Mouse (Mus musculus): ENCODE measurements at regions not wholly inside any gene's neighbourhood (a gene's known extent, or its start where the extent isn't known, plus 50 kb on each side); places are given as distances from the start of the nearest gene placed in this dataset.
"Not testable (repeated sequence)": the region's sequence is repeated elsewhere in the genome, so short reads cannot be mapped to it uniquely, and the experiment has no call there.

- DNase-seq (ENCODE audit: inconsistent age in 2 of 2, low spot score in 1 of 2), result not testable (repeated sequence)
Measured at GRCm38 (mm10) chr14:53351457-53351856, 855.9 kb upstream of the Olfr1507 start.

GRCm38 (mm10) chr14:53350780-53351179, 855.2 kb upstream of the Olfr1507 start:
- DNase-seq (ENCODE audit: inconsistent age in 2 of 2, low spot score in 1 of 2), result not testable (repeated sequence)

GRCm38 (mm10) chr14:53349111-53349510, 853.6 kb upstream of the Olfr1507 start:
- peak in 1 of 2 experiments; percentile 16 for DNase-seq (ENCODE audit: inconsistent age in 2 of 2, low spot score in 1 of 2)

GRCm38 (mm10) chr14:53345568-53345967, 850.0 kb upstream of the Olfr1507 start:
- DNase-seq (ENCODE audit: inconsistent age in 2 of 2, low spot score in 1 of 2), result peak in 1 of 2 experiments; percentile 24

- not testable (repeated sequence) for DNase-seq (ENCODE audit: inconsistent age in 2 of 2, low spot score in 1 of 2)
Measured at GRCm38 (mm10) chr14:53343849-53344248, 848.3 kb upstream of the Olfr1507 start.

GRCm38 (mm10) chr14:53339167-53339566, 843.6 kb upstream of the Olfr1507 start:
- DNase-seq (ENCODE audit: inconsistent age in 2 of 2, low spot score in 1 of 2), result not testable (repeated sequence)

- DNase-seq (ENCODE audit: inconsistent age in 2 of 2, low spot score in 1 of 2), result not testable (repeated sequence)
Measured at GRCm38 (mm10) chr14:53337446-53337845, 841.9 kb upstream of the Olfr1507 start.

GRCm38 (mm10) chr14:53336705-53337104, 841.2 kb upstream of the Olfr1507 start:
- not testable (repeated sequence) for DNase-seq (ENCODE audit: inconsistent age in 2 of 2, low spot score in 1 of 2)

GRCm38 (mm10) chr14:53334451-53334850, 838.9 kb upstream of the Olfr1507 start:
- not testable (repeated sequence) for DNase-seq (ENCODE audit: inconsistent age in 2 of 2, low spot score in 1 of 2)

- DNase-seq (ENCODE audit: inconsistent age in 2 of 2, low spot score in 1 of 2), result not testable (repeated sequence)
Measured at GRCm38 (mm10) chr14:53331153-53331552, 835.6 kb upstream of the Olfr1507 start.

GRCm38 (mm10) chr14:53324367-53324766, 828.8 kb upstream of the Olfr1507 start:
- not testable (repeated sequence) for DNase-seq (ENCODE audit: inconsistent age in 2 of 2, low spot score in 1 of 2)

- DNase-seq (ENCODE audit: inconsistent age in 2 of 2, low spot score in 1 of 2), result not testable (repeated sequence)
Measured at GRCm38 (mm10) chr14:53318512-53319309, 823.2 kb upstream of the Olfr1507 start.

GRCm38 (mm10) chr14:53312490-53312889, 816.9 kb upstream of the Olfr1507 start:
- DNase-seq (ENCODE audit: inconsistent age in 2 of 2, low spot score in 1 of 2), result peak in 1 of 2 experiments; percentile 5

- not testable (repeated sequence) for DNase-seq (ENCODE audit: inconsistent age in 2 of 2, low spot score in 1 of 2)
Measured at GRCm38 (mm10) chr14:53303179-53303578, 807.6 kb upstream of the Olfr1507 start.

- DNase-seq (ENCODE audit: inconsistent age in 2 of 2, low spot score in 1 of 2), result not testable (repeated sequence)
Measured at GRCm38 (mm10) chr14:53302491-53302829, 806.9 kb upstream of the Olfr1507 start.

GRCm38 (mm10) chr14:53301722-53302490, 806.4 kb upstream of the Olfr1507 start:
- not testable (repeated sequence) for DNase-seq (ENCODE audit: inconsistent age in 2 of 2, low spot score in 1 of 2)

GRCm38 (mm10) chr14:53301110-53301509, 805.6 kb upstream of the Olfr1507 start:
- peak in 1 of 2 experiments; percentile 10 for DNase-seq (ENCODE audit: inconsistent age in 2 of 2, low spot score in 1 of 2)

- DNase-seq (ENCODE audit: inconsistent age in 2 of 2, low spot score in 1 of 2), result not testable (repeated sequence)
Measured at GRCm38 (mm10) chr14:53299735-53300134, 804.2 kb upstream of the Olfr1507 start.

- not testable (repeated sequence) for DNase-seq (ENCODE audit: inconsistent age in 2 of 2, low spot score in 1 of 2)
Measured at GRCm38 (mm10) chr14:53283350-53284141, 788.0 kb upstream of the Olfr1507 start.

- DNase-seq (ENCODE audit: inconsistent age in 2 of 2, low spot score in 1 of 2), result not testable (repeated sequence)
Measured at GRCm38 (mm10) chr14:53273218-53273617, 777.7 kb upstream of the Olfr1507 start.

GRCm38 (mm10) chr14:53267693-53268092, 772.1 kb upstream of the Olfr1507 start:
- DNase-seq (ENCODE audit: inconsistent age in 2 of 2, low spot score in 1 of 2), result not testable (repeated sequence)
